7 mouse cellular contexts compared by ENCODE assay signal in genomic region chr6:86004271-86005148, GRCm38 (mm10). TPM values are rescaled to one million over a fixed set of nuclear protein-coding genes. Genes with fewer than 3 reads are reported as not detected.
A peak's percentile ranks its signal among the peaks of the same experiment; 100 is the strongest.
DNase-seq lines count a peak whose midpoint lies in the region; ATAC-seq and TF ChIP-seq lines count a peak whose summit lies in the region.

No protein-coding gene starts in this region.

- no peaks in the 10 kb centered on the region for H3K27me3 ChIP-seq in embryonic facial prominence, embryonic 10.5 days (replicated peaks; ENCODE audit: low read depth, poor library complexity, severe bottlenecking)
- no peaks in the 10 kb centered on the region for H3K27me3 ChIP-seq in intestine, postnatal 0 days (replicated peaks; ENCODE audit: control insufficient read depth, insufficient read depth, low read length)
- H3K27me3 ChIP-seq in midbrain, embryonic 11.5 days (ENCODE audit: control insufficient read depth, insufficient read depth, low read length) = no peaks in the 10 kb centered on the region

- H3K27ac ChIP-seq in embryonic facial prominence, embryonic 10.5 days (replicated peaks) = no peak overlapping the region
- no peak overlapping the region for H3K27ac ChIP-seq in intestine, postnatal 0 days (ENCODE audit: low read depth, low read length)
- H3K27ac ChIP-seq in midbrain, embryonic 11.5 days (ENCODE audit: low read depth, low read length) = no peak overlapping the region

- no peak overlapping the region for H3K9ac ChIP-seq in intestine, postnatal 0 days (ENCODE audit: low read depth, low read length)
- H3K9ac ChIP-seq in midbrain, embryonic 11.5 days (ENCODE audit: low read length) = no peak overlapping the region

- DNase-seq in adrenal gland, postnatal 10 days = peak; percentile 82
- peak; percentile 87 for DNase-seq in embryonic facial prominence, embryonic 10.5 days (ENCODE audit: low spot score)
- peak; percentile 58 to 60 for DNase-seq in left cerebral cortex, postnatal 36 days (ENCODE audit: low spot score in 2 of 2)
- DNase-seq in midbrain, embryonic 11.5 days (ENCODE audit: low spot score, missing footprints) = peak; percentile 97
- DNase-seq in skeletal muscle tissue, adult 2 months (ENCODE audit: low read depth, low spot score) = peak; percentile 62

- TF ChIP-seq CTCF in intestine, postnatal 0 days (IDR thresholded peaks at IDR 0.05; ENCODE audit: low read depth) = peak; percentile 98

- H3K9me3 ChIP-seq in embryonic facial prominence, embryonic 10.5 days = peaks cover 3% of the 10 kb centered on the region; the same call in 1 of the 2 replicates
- H3K9me3 ChIP-seq in intestine, postnatal 0 days (ENCODE audit: control insufficient read depth) = 0 out of 2 replicates have a peak, but pooled peaks cover 3% of the 10 kb centered on the region
- no peaks in the 10 kb centered on the region; the same call in 1 of the 2 replicates for H3K9me3 ChIP-seq in midbrain, embryonic 11.5 days (ENCODE audit: control insufficient read depth, low read length)

- 0 out of 2 replicates have a peak overlapping the region, but pooled peaks have one; percentile 21 for H3K4me3 ChIP-seq in embryonic facial prominence, embryonic 10.5 days
- no peak overlapping the region for H3K4me3 ChIP-seq in intestine, postnatal 0 days (ENCODE audit: low read depth, low read length)
- no peak overlapping the region for H3K4me3 ChIP-seq in midbrain, embryonic 11.5 days (ENCODE audit: low read depth, low read length)

- WGBS in embryonic facial prominence, embryonic 10.5 days = 15% methylated on average over 18 of the region's 18 CpGs
- WGBS in intestine, postnatal 0 days = 11% methylated on average over 18 of the region's 18 CpGs
- WGBS in midbrain, embryonic 11.5 days = 17% methylated on average over 18 of the region's 18 CpGs

- intact Hi-C loops in left cerebral cortex, postnatal 36 days (cut with DNase I) = loop anchor here (5.0 kb wide), 3 partner anchors 32 to 67 kb away; partner anchors contain the start of gene Dusp11

- H3K4me2 ChIP-seq in intestine, postnatal 0 days (replicated peaks; ENCODE audit: low read depth) = peak overlapping the region; percentile 44
- H3K4me2 ChIP-seq in midbrain, embryonic 11.5 days = peak overlapping the region; percentile 23; the same call in 1 of the 2 replicates

- H3K36me3 ChIP-seq in embryonic facial prominence, embryonic 10.5 days (replicated peaks) = no peaks in the 10 kb centered on the region
- no peaks in the 10 kb centered on the region for H3K36me3 ChIP-seq in intestine, postnatal 0 days (ENCODE audit: control insufficient read depth, insufficient read depth)
- no peaks in the 10 kb centered on the region for H3K36me3 ChIP-seq in midbrain, embryonic 11.5 days (ENCODE audit: control insufficient read depth, insufficient read depth, low read length)

- ATAC-seq in granulocyte monocyte progenitor cell, adult 5-6 weeks (replicated peaks; ENCODE audit: poor library complexity, severe bottlenecking) = peak; percentile 99
- ATAC-seq in intestine, postnatal 0 days = peak; percentile 75
- ATAC-seq in midbrain, embryonic 11.5 days (ENCODE audit: low FRiP score) = peak; percentile 88

- peaks cover 7% of the 10 kb centered on the region for H3K4me1 ChIP-seq in embryonic facial prominence, embryonic 10.5 days
- no peaks in the 10 kb centered on the region for H3K4me1 ChIP-seq in intestine, postnatal 0 days (replicated peaks; ENCODE audit: control insufficient read depth, insufficient read depth, low read length)
- no peaks in the 10 kb centered on the region for H3K4me1 ChIP-seq in midbrain, embryonic 11.5 days (ENCODE audit: control insufficient read depth, insufficient read depth, low read length)

RNA-seq across cellular contexts. Expression of gene Figla, which starts 11.5 kb away (rescaled TPM):
- not detected for total RNA-seq in adrenal gland, postnatal 10 days (2021)
- polyA plus RNA-seq in embryonic facial prominence, embryonic 10.5 days (2016; fragmentation: Nextera tagmentation; extraction: Ambion mirVana) = not detected in 2 replicates
- not detected in 2 replicates for total RNA-seq in granulocyte monocyte progenitor cell, adult 5-6 weeks (2014; fragmentation: Nextera tagmentation)
- not detected in 2 replicates for total RNA-seq in granulocyte monocyte progenitor cell, adult 5-6 weeks (2017)
- not detected in 2 replicates for polyA plus RNA-seq in intestine, postnatal 0 days (2015; fragmentation: Nextera tagmentation; extraction: Ambion mirVana)
- total RNA-seq in left cerebral cortex, postnatal 36 days (2021) = not detected
- polyA plus RNA-seq in midbrain, embryonic 11.5 days (2014; fragmentation: Nextera tagmentation; extraction: Ambion mirVana) = not detected in 2 replicates

RNA-seq across cellular contexts. Expression of gene Add2, which starts 24.0 kb away (rescaled TPM):
- total RNA-seq in adrenal gland, postnatal 10 days (2021) = 10 to 100 TPM in 1 of 2 experiments, 1 to 10 TPM in 1; 5.3 to 11.8 TPM
- 23.4 and 26.6 TPM in 2 replicates for polyA plus RNA-seq in embryonic facial prominence, embryonic 10.5 days (2016; fragmentation: Nextera tagmentation; extraction: Ambion mirVana)
- total RNA-seq in granulocyte monocyte progenitor cell, adult 5-6 weeks (2014; fragmentation: Nextera tagmentation) = 0.21 TPM in 1 of 2 replicates, not detected in the other
- total RNA-seq in granulocyte monocyte progenitor cell, adult 5-6 weeks (2017) = 0.22 and 1.5 TPM in 2 replicates
- polyA plus RNA-seq in intestine, postnatal 0 days (2015; fragmentation: Nextera tagmentation; extraction: Ambion mirVana) = 2.0 and 2.1 TPM in 2 replicates
- total RNA-seq in left cerebral cortex, postnatal 36 days (2021) = 100 to 1,000 TPM; 220 to 232 TPM
- 57.8 and 64.5 TPM in 2 replicates for polyA plus RNA-seq in midbrain, embryonic 11.5 days (2014; fragmentation: Nextera tagmentation; extraction: Ambion mirVana)

RNA-seq across cellular contexts. Expression of gene Dusp11, which starts 43.0 kb away (rescaled TPM):
- 10 to 100 TPM; 83.7 to 91.8 TPM for total RNA-seq in adrenal gland, postnatal 10 days (2021)
- polyA plus RNA-seq in embryonic facial prominence, embryonic 10.5 days (2016; fragmentation: Nextera tagmentation; extraction: Ambion mirVana) = 38.7 and 39.9 TPM in 2 replicates
- 56.9 and 57.9 TPM in 2 replicates for total RNA-seq in granulocyte monocyte progenitor cell, adult 5-6 weeks (2014; fragmentation: Nextera tagmentation)
- 44.0 and 45.4 TPM in 2 replicates for total RNA-seq in granulocyte monocyte progenitor cell, adult 5-6 weeks (2017)
- 37.1 and 39.9 TPM in 2 replicates for polyA plus RNA-seq in intestine, postnatal 0 days (2015; fragmentation: Nextera tagmentation; extraction: Ambion mirVana)
- total RNA-seq in left cerebral cortex, postnatal 36 days (2021) = 10 to 100 TPM; 47.4 to 96.1 TPM
- 40.3 and 42.6 TPM in 2 replicates for polyA plus RNA-seq in midbrain, embryonic 11.5 days (2014; fragmentation: Nextera tagmentation; extraction: Ambion mirVana)

Comparison
In these comparisons a context has a peak if more than half of its experiments do, and no peak if none do; other contexts are left out.
1. RNA of gene Add2, which starts 24.0 kb away (total RNA-seq): 220 to 232 TPM in left cerebral cortex, postnatal 36 days; 5.3 to 11.8 TPM in adrenal gland, postnatal 10 days and 0.21 to 1.5 TPM in granulocyte monocyte progenitor cell, adult 5-6 weeks; every median in the first group is over 10 times any median in the second.
2. Peak in every context shown above with its lines, with median percentiles within 50 percentile points of each other: DNase-seq and ATAC-seq.